ENCODE assay signal across 28 mouse cellular contexts in the genomic region with DNA sequence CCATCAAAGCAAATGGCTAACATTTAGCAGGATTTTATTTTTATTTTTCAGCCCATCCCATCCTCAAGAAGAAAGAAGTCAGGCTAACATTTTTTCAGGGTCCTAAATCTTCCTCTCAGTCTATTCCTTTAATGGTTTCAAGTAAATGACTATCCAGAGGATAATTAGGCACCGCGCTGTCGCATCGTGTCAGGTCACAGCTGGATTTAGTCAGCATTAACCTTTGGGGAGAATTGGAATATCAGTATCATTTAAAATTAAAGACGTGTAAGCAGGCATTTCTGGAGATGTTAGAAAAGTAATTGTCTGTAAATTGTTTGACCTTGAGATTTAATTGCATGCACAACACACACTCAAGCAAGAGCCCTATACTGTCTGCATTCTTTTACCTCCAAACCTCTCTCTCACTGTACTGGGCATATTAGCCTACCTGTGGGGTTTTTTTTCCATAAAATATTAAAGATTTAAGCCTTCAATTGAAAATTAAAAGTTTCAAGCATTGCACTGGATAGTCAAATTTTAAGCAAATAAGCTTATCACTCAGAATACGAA.
DNase-seq lines count a peak whose midpoint lies in the region; ATAC-seq and TF ChIP-seq lines count a peak whose summit lies in the region.
"Had no signal": no experiment of that assay in that cellular context is flagged by ENCODE, and none has a peak within 500 bp of the region (broad histone marks: within the 10 kb centered on the region; RNA-seq: fewer than 3 reads in every experiment).

No protein-coding gene starts in this region.

- H3K9ac ChIP-seq in hindbrain, embryonic 14.5 days = no peak overlapping the region
- H3K9ac ChIP-seq in forebrain, embryonic 12.5 days = no peak overlapping the region
- no peak overlapping the region for H3K9ac ChIP-seq in midbrain, embryonic 16.5 days (ENCODE audit: low read depth, low read length)
- H3K9ac ChIP-seq: embryonic facial prominence, embryonic 13.5 days; limb, embryonic 15.5 days; liver, embryonic 14.5 days; lung, embryonic 14.5 days; midbrain, embryonic 12.5 days had no signal

- H3K9me3 ChIP-seq in hindbrain, embryonic 14.5 days (ENCODE audit: control insufficient read depth, low read length) = no peaks in the 10 kb centered on the region
- H3K9me3 ChIP-seq in hindbrain, embryonic 10.5 days = no peaks in the 10 kb centered on the region
- H3K9me3 ChIP-seq in forebrain, embryonic 12.5 days = no peaks in the 10 kb centered on the region
- H3K9me3 ChIP-seq in midbrain, embryonic 16.5 days (replicated peaks; ENCODE audit: control insufficient read depth, low read length, poor library complexity, severe bottlenecking) = no peaks in the 10 kb centered on the region
- H3K9me3 ChIP-seq: embryonic facial prominence, embryonic 13.5 days; heart, embryonic 10.5 days; limb, embryonic 15.5 days; midbrain, embryonic 12.5 days had no signal

- no peak overlapping the region for H3K4me2 ChIP-seq in hindbrain, embryonic 14.5 days (replicated peaks)
- 0 out of 2 replicates have a peak overlapping the region, but pooled peaks have one; percentile 15 for H3K4me2 ChIP-seq in forebrain, embryonic 12.5 days
- H3K4me2 ChIP-seq in midbrain, embryonic 16.5 days (ENCODE audit: low read length) = peak overlapping the region; percentile 9; the same call in 1 of the 2 replicates
- H3K4me2 ChIP-seq: embryonic facial prominence, embryonic 13.5 days; limb, embryonic 15.5 days; lung, embryonic 14.5 days; midbrain, embryonic 12.5 days had no signal

- H3K4me3 ChIP-seq in hindbrain, embryonic 14.5 days (replicated peaks; ENCODE audit: low read length) = no peak overlapping the region
- no peak overlapping the region for H3K4me3 ChIP-seq in hindbrain, embryonic 10.5 days
- H3K4me3 ChIP-seq in forebrain, embryonic 12.5 days (replicated peaks) = no peak overlapping the region
- H3K4me3 ChIP-seq in midbrain, embryonic 16.5 days (ENCODE audit: low read depth, low read length) = no peak overlapping the region
- H3K4me3 ChIP-seq: embryonic facial prominence, embryonic 13.5 days; erythroblast, embryonic 14.5 days; gastrocnemius, adult 2 months; heart, embryonic 10.5 days; limb, embryonic 15.5 days; midbrain, embryonic 12.5 days had no signal

- 0 out of 2 replicates have a peak, but pooled peaks have one; percentile 28 for ATAC-seq in hindbrain, embryonic 14.5 days (ENCODE audit: low FRiP score)
- ATAC-seq in forebrain, embryonic 12.5 days (ENCODE audit: low FRiP score) = no peak
- peak; percentile 69 for ATAC-seq in midbrain, embryonic 16.5 days
- ATAC-seq: inflammation-experienced regulatory T-cells, adult 6 months had no signal

- no peaks in the 10 kb centered on the region for H3K36me3 ChIP-seq in hindbrain, embryonic 14.5 days (replicated peaks; ENCODE audit: control insufficient read depth, insufficient read depth)
- no peaks in the 10 kb centered on the region for H3K36me3 ChIP-seq in hindbrain, embryonic 10.5 days
- no peaks in the 10 kb centered on the region for H3K36me3 ChIP-seq in forebrain, embryonic 12.5 days (replicated peaks)
- no peaks in the 10 kb centered on the region for H3K36me3 ChIP-seq in midbrain, embryonic 16.5 days (ENCODE audit: control insufficient read depth, insufficient read depth, low read length)
- H3K36me3 ChIP-seq: embryonic facial prominence, embryonic 13.5 days; heart, embryonic 10.5 days; limb, embryonic 15.5 days; midbrain, embryonic 12.5 days had no signal

- H3K4me1 ChIP-seq in hindbrain, embryonic 14.5 days (replicated peaks; ENCODE audit: control insufficient read depth, insufficient read depth, low read length) = no peaks in the 10 kb centered on the region
- no peaks in the 10 kb centered on the region; the same call in 1 of the 2 replicates for H3K4me1 ChIP-seq in hindbrain, embryonic 10.5 days (replicated peaks)
- H3K4me1 ChIP-seq in forebrain, embryonic 12.5 days = peaks cover 35% of the 10 kb centered on the region
- peaks cover 12% of the 10 kb centered on the region for H3K4me1 ChIP-seq in midbrain, embryonic 16.5 days (ENCODE audit: control insufficient read depth, insufficient read depth, low read length)
- H3K4me1 ChIP-seq: embryonic facial prominence, embryonic 13.5 days; heart, embryonic 10.5 days; limb, embryonic 15.5 days had no signal

- no peak for TF ChIP-seq POLR2A in brain, embryonic 14.5 days (IDR thresholded peaks at IDR 0.05; ENCODE audit: borderline replicate concordance, extremely low read depth, insufficient read depth, insufficient read length, poor library complexity, severe bottlenecking)

- no peak for TF ChIP-seq CTCF in brain, embryonic 14.5 days (IDR thresholded peaks at IDR 0.05; ENCODE audit: borderline replicate concordance, extremely low read depth, insufficient read depth, insufficient read length)

- no peak overlapping the region for H3K27ac ChIP-seq in hindbrain, embryonic 14.5 days
- H3K27ac ChIP-seq in hindbrain, embryonic 10.5 days = no peak overlapping the region
- H3K27ac ChIP-seq in forebrain, embryonic 12.5 days = peak overlapping the region; percentile 59
- no peak overlapping the region for H3K27ac ChIP-seq in midbrain, embryonic 16.5 days (ENCODE audit: low read length)
- H3K27ac ChIP-seq: embryonic facial prominence, embryonic 13.5 days; gastrocnemius, adult 2 months; heart, embryonic 10.5 days; left cerebral cortex, adult 2 months; limb, embryonic 15.5 days; liver, embryonic 14.5 days had no signal

- no peak for DNase-seq in hindbrain, embryonic 14.5 days (ENCODE audit: low spot score)
- DNase-seq in hindbrain, embryonic 10.5 days (ENCODE audit: low spot score) = no peak
- DNase-seq in brain, embryonic 14.5 days (ENCODE audit: low read depth) = peak; percentile 56
- no peak for DNase-seq in layer of hippocampus, adult 9-11 months
- no peak for DNase-seq in thymus, postnatal 0 days (ENCODE audit: low spot score)
- DNase-seq: adrenal gland, postnatal 36 days; cerebellum, adult 11-12 months; cerebellum, postnatal 10 days; gastrocnemius, adult 2 months; heart, postnatal 4 days; kidney, adult 18-20 months; kidney, postnatal 4 days; left cerebral cortex, postnatal 4 days; lung, embryonic 14.5 days; lung, postnatal 36 days; right cerebral cortex, adult 18-20 months; right cerebral cortex, postnatal 4 days; thymus, postnatal 25 days had no signal

- H3K27me3 ChIP-seq in hindbrain, embryonic 14.5 days (ENCODE audit: control insufficient read depth, insufficient read depth, low read length) = no peaks in the 10 kb centered on the region
- no peaks in the 10 kb centered on the region for H3K27me3 ChIP-seq in hindbrain, embryonic 10.5 days (ENCODE audit: insufficient read depth, poor library complexity, severe bottlenecking)
- H3K27me3 ChIP-seq in forebrain, embryonic 12.5 days = no peaks in the 10 kb centered on the region
- no peaks in the 10 kb centered on the region for H3K27me3 ChIP-seq in midbrain, embryonic 16.5 days (ENCODE audit: control insufficient read depth, insufficient read depth, low read depth, low read length)
- H3K27me3 ChIP-seq: embryonic facial prominence, embryonic 13.5 days; limb, embryonic 15.5 days; midbrain, embryonic 12.5 days had no signal

- WGBS in hindbrain, embryonic 14.5 days = 52% methylated on average over 6 of the region's 6 CpGs
- WGBS in hindbrain, embryonic 10.5 days = 74% methylated on average over 6 of the region's 6 CpGs
- 24% methylated on average over 6 of the region's 6 CpGs for WGBS in forebrain, embryonic 12.5 days
- 25% methylated on average over 6 of the region's 6 CpGs for WGBS in midbrain, embryonic 16.5 days
